Mouse (Mus musculus): ENCODE measurements around the gene Qk.

- TF ChIP-seq CEBPB (IDR thresholded peaks at IDR 0.05; ENCODE audit: low read depth) (no peak), CTCF (IDR thresholded peaks at IDR 0.05; ENCODE audit: control insufficient read depth, insufficient read depth, insufficient read length) (no peak), MYOG (IDR thresholded peaks at IDR 0.05; ENCODE audit: control insufficient read depth, extremely low read depth, insufficient read length) (no peak), USF1 (IDR thresholded peaks at IDR 0.05; ENCODE audit: low read depth) (no peak), MAX (IDR thresholded peaks at IDR 0.05) (no peak), MYOD1 (IDR thresholded peaks at IDR 0.05; ENCODE audit: control insufficient read depth, insufficient read length, low read depth) (no peak), FOSL1 (IDR thresholded peaks at IDR 0.05; ENCODE audit: insufficient read depth, low read length, poor library complexity, severe bottlenecking) (no peak)
These were observed 43.5 kb upstream of the Qk start for GRCm38 (mm10) chr17:10363151-10363550.
